Mouse (Mus musculus): ENCODE data around the gene Fam129b.

DNA sequence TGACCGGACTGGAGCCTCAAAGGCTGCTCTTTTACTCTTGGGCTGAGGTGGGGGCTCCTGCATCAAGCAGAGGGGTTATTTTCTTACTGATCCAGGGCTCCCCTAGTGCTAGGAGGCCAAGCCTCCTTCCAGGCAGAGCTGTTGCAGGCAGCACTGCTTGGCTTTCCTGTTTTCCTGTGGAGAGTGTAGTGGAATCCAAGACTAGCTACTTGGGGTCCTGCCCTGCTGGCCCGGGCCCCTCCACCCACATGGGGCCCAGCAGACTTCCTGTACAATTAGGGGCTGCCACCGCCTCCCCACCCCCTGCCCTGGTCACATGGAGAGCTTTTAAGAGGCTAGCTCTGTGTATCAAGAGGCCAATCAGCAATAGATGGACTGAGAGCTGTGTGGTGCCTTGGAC, 12.6 kb downstream of the Fam129b start:
- TF ChIP-seq POLR2A (IDR thresholded peaks at IDR 0.05; ENCODE audit: low read depth, low read length): no peak
- TF ChIP-seq CTCF (IDR thresholded peaks at IDR 0.05; ENCODE audit: borderline replicate concordance, insufficient read depth, low read length): no peak
